In the genomic region with DNA sequence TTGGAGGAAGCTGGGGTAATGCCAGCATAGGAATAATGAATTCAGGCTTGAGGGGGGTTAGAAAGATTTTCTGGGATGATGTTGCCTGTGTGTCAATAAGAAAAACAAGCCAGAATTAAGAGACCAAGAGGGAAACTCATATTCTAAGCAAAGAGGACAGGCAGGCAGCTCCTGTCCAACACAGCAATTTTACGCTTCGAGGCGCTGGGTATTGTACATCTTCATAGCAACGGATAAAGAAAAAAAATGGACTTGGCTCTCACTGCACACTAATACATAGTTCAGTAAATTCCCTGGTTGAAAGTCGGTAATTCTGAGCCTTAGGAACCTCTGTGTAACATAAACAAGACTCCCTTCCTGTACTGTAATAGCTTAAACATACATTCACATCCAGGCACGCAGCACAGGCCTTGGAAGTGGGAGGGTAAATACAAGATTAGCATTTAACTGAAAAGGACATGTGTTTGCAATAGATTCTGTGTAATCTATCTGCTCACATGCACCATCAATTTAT, we compare ENCODE assay signal across 27 mouse cellular contexts.
DNase-seq lines count a peak whose midpoint lies in the region; ATAC-seq and TF ChIP-seq lines count a peak whose summit lies in the region.
"Had no signal": no experiment of that assay in that cellular context is flagged by ENCODE, and none has a peak within 500 bp of the region (broad histone marks: within the 10 kb centered on the region; RNA-seq: fewer than 3 reads in every experiment).

No protein-coding gene starts in this region.

- TF ChIP-seq CTCF in intestine, postnatal 0 days (IDR thresholded peaks at IDR 0.05; ENCODE audit: low read depth), result no peak

- TF ChIP-seq POLR2A in limb, embryonic 14.5 days (IDR thresholded peaks at IDR 0.05; ENCODE audit: borderline replicate concordance, extremely low read depth, insufficient read depth, insufficient read length), result no peak

- no peak overlapping the region for H3K4me2 ChIP-seq in intestine, embryonic 14.5 days (ENCODE audit: low read length)
- no peak overlapping the region for H3K4me2 ChIP-seq in intestine, postnatal 0 days (replicated peaks; ENCODE audit: low read depth)
- H3K4me2 ChIP-seq in midbrain, embryonic 14.5 days (ENCODE audit: low read length), result no peak overlapping the region
- H3K4me2 ChIP-seq in limb, embryonic 14.5 days (replicated peaks; ENCODE audit: low read depth, low read length, severe bottlenecking), result no peak overlapping the region
- H3K4me2 ChIP-seq: heart, embryonic 12.5 days; hindbrain, embryonic 15.5 days; kidney, embryonic 15.5 days; liver, embryonic 11.5 days; midbrain, embryonic 13.5 days had no signal

- no peaks in the 10 kb centered on the region for H3K9me3 ChIP-seq in intestine, embryonic 14.5 days (ENCODE audit: control insufficient read depth, low read length)
- H3K9me3 ChIP-seq in intestine, postnatal 0 days (ENCODE audit: control insufficient read depth), result no peaks in the 10 kb centered on the region
- no peaks in the 10 kb centered on the region for H3K9me3 ChIP-seq in midbrain, embryonic 14.5 days (ENCODE audit: control insufficient read depth, low read length)
- H3K9me3 ChIP-seq in midbrain, embryonic 10.5 days (replicated peaks), result no peaks in the 10 kb centered on the region
- no peaks in the 10 kb centered on the region for H3K9me3 ChIP-seq in limb, embryonic 14.5 days (ENCODE audit: control insufficient read depth, low read length)
- H3K9me3 ChIP-seq: heart, embryonic 12.5 days; hindbrain, embryonic 15.5 days; kidney, embryonic 15.5 days; midbrain, embryonic 13.5 days had no signal

- H3K9ac ChIP-seq in intestine, embryonic 14.5 days (ENCODE audit: low read length), result no peak overlapping the region
- no peak overlapping the region for H3K9ac ChIP-seq in intestine, postnatal 0 days (ENCODE audit: low read depth, low read length)
- no peak overlapping the region for H3K9ac ChIP-seq in midbrain, embryonic 14.5 days (replicated peaks; ENCODE audit: low read length)
- no peak overlapping the region for H3K9ac ChIP-seq in limb, embryonic 14.5 days (ENCODE audit: low read depth, low read length, severe bottlenecking)
- H3K9ac ChIP-seq: heart, embryonic 12.5 days; hindbrain, embryonic 15.5 days; kidney, embryonic 15.5 days; midbrain, embryonic 13.5 days had no signal

- WGBS in intestine, embryonic 14.5 days, result 42% methylated on average over 6 of the region's 6 CpGs
- WGBS in intestine, postnatal 0 days, result 52% methylated on average over 6 of the region's 6 CpGs
- WGBS in midbrain, embryonic 14.5 days, result 61% methylated on average over 6 of the region's 6 CpGs
- 86% methylated on average over 6 of the region's 6 CpGs for WGBS in midbrain, embryonic 10.5 days
- 61% methylated on average over 6 of the region's 6 CpGs for WGBS in limb, embryonic 14.5 days

- H3K4me3 ChIP-seq in intestine, embryonic 14.5 days (ENCODE audit: low read depth, low read length), result no peak overlapping the region
- H3K4me3 ChIP-seq in intestine, postnatal 0 days (ENCODE audit: low read depth, low read length), result no peak overlapping the region
- H3K4me3 ChIP-seq in midbrain, embryonic 14.5 days (replicated peaks; ENCODE audit: low read depth, low read length), result no peak overlapping the region
- no peak overlapping the region for H3K4me3 ChIP-seq in midbrain, embryonic 10.5 days
- H3K4me3 ChIP-seq in limb, embryonic 14.5 days (replicated peaks; ENCODE audit: low read length), result no peak overlapping the region
- H3K4me3 ChIP-seq: heart, adult 2 months; heart, embryonic 12.5 days; hindbrain, embryonic 15.5 days; kidney, embryonic 15.5 days; megakaryocyte, embryonic 14.5 days; midbrain, embryonic 13.5 days had no signal

- 0 out of 2 replicates have a peak, but pooled peaks cover 4% of the 10 kb centered on the region for H3K4me1 ChIP-seq in intestine, embryonic 14.5 days (replicated peaks; ENCODE audit: control insufficient read depth, insufficient read depth, low read length)
- H3K4me1 ChIP-seq in intestine, postnatal 0 days (replicated peaks; ENCODE audit: control insufficient read depth, insufficient read depth, low read length), result no peaks in the 10 kb centered on the region
- H3K4me1 ChIP-seq in midbrain, embryonic 14.5 days (ENCODE audit: control insufficient read depth, insufficient read depth, low read length), result no peaks in the 10 kb centered on the region
- no peaks in the 10 kb centered on the region for H3K4me1 ChIP-seq in midbrain, embryonic 10.5 days
- no peaks in the 10 kb centered on the region for H3K4me1 ChIP-seq in limb, embryonic 14.5 days (ENCODE audit: control insufficient read depth, insufficient read depth, low read length)
- H3K4me1 ChIP-seq: heart, embryonic 12.5 days; hindbrain, embryonic 15.5 days; kidney, embryonic 15.5 days; megakaryocyte, embryonic 14.5 days; midbrain, embryonic 13.5 days had no signal

- H3K36me3 ChIP-seq in intestine, embryonic 14.5 days (ENCODE audit: control insufficient read depth, insufficient read depth, low read length), result no peaks in the 10 kb centered on the region
- no peaks in the 10 kb centered on the region for H3K36me3 ChIP-seq in intestine, postnatal 0 days (ENCODE audit: control insufficient read depth, insufficient read depth)
- H3K36me3 ChIP-seq in midbrain, embryonic 14.5 days (ENCODE audit: control insufficient read depth, insufficient read depth, low read length), result no peaks in the 10 kb centered on the region
- H3K36me3 ChIP-seq in midbrain, embryonic 10.5 days, result no peaks in the 10 kb centered on the region
- H3K36me3 ChIP-seq in limb, embryonic 14.5 days (ENCODE audit: control insufficient read depth, insufficient read depth, low read length), result no peaks in the 10 kb centered on the region
- H3K36me3 ChIP-seq: heart, embryonic 12.5 days; hindbrain, embryonic 15.5 days; kidney, embryonic 15.5 days; midbrain, embryonic 13.5 days had no signal

- H3K27me3 ChIP-seq in intestine, embryonic 14.5 days (replicated peaks; ENCODE audit: control insufficient read depth, insufficient read depth, low read length), result no peaks in the 10 kb centered on the region
- no peaks in the 10 kb centered on the region for H3K27me3 ChIP-seq in intestine, postnatal 0 days (replicated peaks; ENCODE audit: control insufficient read depth, insufficient read depth, low read length)
- no peaks in the 10 kb centered on the region for H3K27me3 ChIP-seq in midbrain, embryonic 14.5 days (ENCODE audit: control insufficient read depth, insufficient read depth, low read length)
- no peaks in the 10 kb centered on the region for H3K27me3 ChIP-seq in midbrain, embryonic 10.5 days (ENCODE audit: low read depth, poor library complexity, severe bottlenecking)
- no peaks in the 10 kb centered on the region for H3K27me3 ChIP-seq in limb, embryonic 14.5 days (ENCODE audit: control insufficient read depth, insufficient read depth, low read length)
- H3K27me3 ChIP-seq: CH12.LX; heart, embryonic 12.5 days; hindbrain, embryonic 15.5 days; kidney, embryonic 15.5 days; megakaryocyte, embryonic 14.5 days; midbrain, embryonic 13.5 days had no signal

- ATAC-seq in intestine, embryonic 14.5 days (replicated peaks; ENCODE audit: low FRiP score, low TSS enrichment, low read depth), result peak; percentile 70; the same call in 1 of the 2 replicates
- ATAC-seq in intestine, postnatal 0 days, result no peak
- no peak for ATAC-seq in midbrain, embryonic 14.5 days (ENCODE audit: low FRiP score, low TSS enrichment)
- peak; percentile 37; the same call in 1 of the 2 replicates for ATAC-seq in limb, embryonic 14.5 days (ENCODE audit: low FRiP score, low read depth)
- ATAC-seq: activated CD4-positive, CD25-positive, alpha-beta regulatory T cell, adult 4 months; forebrain, embryonic 14.5 days; lung, postnatal 0 days; midbrain, embryonic 13.5 days had no signal

- DNase-seq in cerebellum, adult 9-11 months, result peak; percentile 8
- no peak for DNase-seq in cerebellum, postnatal 36 days
- no peak for DNase-seq in intestine, embryonic 14.5 days (ENCODE audit: low spot score)
- DNase-seq in midbrain, embryonic 14.5 days, result peak; percentile 19
- DNase-seq in midbrain, embryonic 10.5 days (ENCODE audit: low spot score), result no peak
- no peak for DNase-seq in limb, embryonic 14.5 days (ENCODE audit: low spot score)
- no peak for DNase-seq in frontal cortex, adult 2 months (ENCODE audit: extremely low spot score in 1 of 2, low spot score in 1 of 2)
- DNase-seq: adrenal gland, adult 2 months; cerebellum, adult 2 months; heart, adult 2 months; heart, postnatal 4 days; kidney, adult 18-20 months; kidney, postnatal 25 days; lung, postnatal 4 days; right cerebral cortex, postnatal 25 days; spleen, adult 18-20 months had no signal

- peak overlapping the region; percentile 27; the same call in 1 of the 2 replicates for H3K27ac ChIP-seq in intestine, embryonic 14.5 days (ENCODE audit: low read depth)
- H3K27ac ChIP-seq in intestine, postnatal 0 days (ENCODE audit: low read depth, low read length), result no peak overlapping the region
- H3K27ac ChIP-seq in midbrain, embryonic 14.5 days (replicated peaks; ENCODE audit: low read depth, low read length), result no peak overlapping the region
- H3K27ac ChIP-seq in midbrain, embryonic 10.5 days (replicated peaks), result no peak overlapping the region
- H3K27ac ChIP-seq in limb, embryonic 14.5 days (replicated peaks; ENCODE audit: low read depth, low read length), result no peak overlapping the region
- H3K27ac ChIP-seq: heart, adult 2 months; hindbrain, embryonic 15.5 days; kidney, embryonic 15.5 days; midbrain, embryonic 13.5 days had no signal

Comparison
In these comparisons a context has a peak if more than half of its experiments do, and no peak if none do; other contexts are left out.
1. DNase-seq: peak in cerebellum, adult 9-11 months (single experiment) and midbrain, embryonic 14.5 days (single experiment); none in cerebellum, postnatal 36 days (0 of 2), intestine, embryonic 14.5 days (single experiment), midbrain, embryonic 10.5 days (single experiment), limb, embryonic 14.5 days (single experiment) and frontal cortex, adult 2 months (0 of 2).
2. ATAC-seq: peak in intestine, embryonic 14.5 days (single experiment) and limb, embryonic 14.5 days (single experiment); none in intestine, postnatal 0 days (single experiment) and midbrain, embryonic 14.5 days (single experiment).